Mouse (Mus musculus) ovary, postnatal 10 days (tissue): ENCODE results near the gene Sdcbp2.
"Not testable (repeated sequence)": the region's sequence is repeated elsewhere in the genome, so short reads cannot be mapped to it uniquely, and the experiment has no call there.

ENCODE experiments used
- DNase-seq: peaks from one replicate; pipeline ENCODE4 v3.0.0; 2022; ENCODE audit warnings: low spot score

Gene Sdcbp2

DNA sequence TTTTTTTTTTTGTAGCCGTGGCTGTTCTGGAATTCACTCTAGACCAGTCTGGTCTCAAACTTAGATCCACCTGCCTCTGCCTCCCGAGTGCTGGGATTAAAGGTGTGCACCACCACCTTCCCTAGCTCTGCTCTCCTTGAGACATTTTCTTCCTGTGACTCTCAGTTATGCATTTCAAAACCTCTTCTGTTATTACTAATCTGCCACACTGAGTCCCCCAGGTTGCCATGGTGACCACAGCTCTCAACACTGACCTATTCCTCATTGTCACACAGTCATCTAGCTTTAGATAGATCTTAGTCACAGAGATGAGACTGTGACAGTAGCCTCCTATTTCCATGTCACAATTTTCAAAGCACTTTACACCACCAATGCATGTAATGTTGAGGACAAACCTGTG is 3.0 kb upstream of the Sdcbp2 start:
- DNase-seq = no peak

DNA sequence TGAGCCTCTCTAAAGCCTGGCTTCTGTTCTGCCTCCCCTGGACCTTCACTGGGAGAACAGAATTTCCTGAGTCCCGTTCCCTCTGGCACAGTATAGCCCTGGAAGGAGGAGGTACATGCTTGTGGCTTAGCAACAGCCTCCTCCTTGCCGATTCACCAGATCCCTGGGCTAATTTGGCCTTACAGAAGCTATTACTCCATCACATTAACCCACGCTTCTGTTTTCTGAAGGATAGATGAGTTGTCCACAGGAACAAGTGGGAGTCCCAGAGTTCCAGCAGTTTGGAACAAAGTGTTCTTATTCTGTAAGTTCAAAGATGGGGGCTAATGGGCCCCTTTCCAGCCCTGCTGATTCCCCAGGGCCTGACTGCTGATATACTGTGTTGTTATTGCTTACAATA is 1.2 kb downstream of the Sdcbp2 start:
- no peak for DNase-seq

DNA sequence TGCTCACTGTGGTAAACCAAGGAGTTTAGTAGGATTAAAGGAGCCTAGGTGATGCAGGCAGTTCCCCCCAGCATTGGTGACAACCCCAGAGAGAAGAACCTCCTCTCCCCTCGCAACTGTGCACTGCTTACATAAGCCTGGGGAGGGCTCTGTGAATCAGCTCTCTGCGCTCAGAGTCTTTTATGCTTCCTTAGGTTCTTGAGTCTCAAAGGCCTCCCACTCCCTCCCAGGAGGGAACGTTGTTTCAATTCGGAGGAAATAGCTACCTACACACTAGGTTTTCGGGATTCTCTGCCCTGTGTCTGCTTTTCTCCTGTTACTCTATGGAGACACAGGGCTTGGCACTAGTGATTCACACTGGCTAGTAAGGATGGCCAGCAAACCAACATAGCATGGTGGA is 2.2 kb downstream of the Sdcbp2 start:
- DNase-seq = no peak

DNA sequence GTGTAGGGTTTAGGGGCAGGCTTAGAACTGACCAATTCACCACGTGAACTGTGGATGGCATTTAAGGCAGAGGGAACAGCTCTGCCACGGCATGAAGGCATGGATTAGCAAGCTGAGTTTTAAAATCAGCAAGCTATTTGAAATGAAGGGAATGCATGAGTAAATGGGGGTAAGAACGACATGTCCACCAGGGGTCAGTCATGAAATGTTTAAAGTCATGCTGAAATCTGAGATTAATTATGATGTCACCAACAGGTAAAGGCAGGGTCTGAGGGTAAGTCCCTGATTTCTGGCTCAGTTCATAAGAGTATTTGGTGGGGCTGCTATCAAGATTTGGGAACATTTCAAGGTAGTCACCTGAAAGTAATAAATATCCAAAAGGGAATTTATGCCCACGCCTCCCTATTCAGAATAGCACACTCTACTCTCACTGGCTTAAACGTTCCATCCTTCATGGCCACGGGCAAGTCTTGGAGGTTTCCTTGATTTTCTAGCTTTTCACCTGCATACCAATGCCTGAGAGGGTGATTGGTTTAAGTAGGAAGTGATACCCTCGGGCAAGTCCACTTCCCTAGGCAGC is 2.8 kb downstream of the Sdcbp2 start:
- DNase-seq = no peak

DNA sequence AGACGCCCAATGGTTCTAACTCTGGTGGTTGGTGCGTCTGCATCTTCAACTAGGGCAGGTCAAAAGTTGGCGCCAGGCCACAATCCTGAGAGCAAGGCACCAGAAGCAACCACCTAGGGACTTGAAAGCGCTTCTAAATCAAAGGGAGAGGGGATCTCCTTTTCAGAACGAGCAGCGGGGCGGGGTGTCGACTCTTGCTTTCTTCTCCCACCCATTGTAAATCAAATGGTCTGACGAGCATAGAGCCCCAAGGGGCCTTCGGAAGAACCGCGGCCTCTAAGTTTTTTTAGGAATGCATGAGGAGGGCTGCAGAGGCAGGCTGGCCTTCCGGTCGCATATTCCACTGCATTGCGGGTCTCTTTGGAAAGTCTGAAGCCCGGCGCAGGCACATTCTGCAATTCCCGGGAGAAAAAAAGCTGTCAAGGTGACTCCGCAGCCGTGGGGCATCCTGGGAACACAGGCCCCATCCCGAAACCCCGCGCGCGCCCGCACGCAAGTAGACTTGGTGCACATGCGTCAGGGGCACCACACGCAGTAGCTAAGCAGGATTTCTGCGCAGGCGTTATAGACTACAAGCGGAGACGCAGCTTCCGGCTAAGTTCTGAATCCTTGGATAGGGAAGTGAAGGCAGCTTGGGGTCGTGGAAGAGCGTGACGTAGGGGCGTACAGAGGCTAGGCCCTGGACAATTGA is 3.4 kb downstream of the Sdcbp2 start:
- peak; percentile 48 for DNase-seq

DNA sequence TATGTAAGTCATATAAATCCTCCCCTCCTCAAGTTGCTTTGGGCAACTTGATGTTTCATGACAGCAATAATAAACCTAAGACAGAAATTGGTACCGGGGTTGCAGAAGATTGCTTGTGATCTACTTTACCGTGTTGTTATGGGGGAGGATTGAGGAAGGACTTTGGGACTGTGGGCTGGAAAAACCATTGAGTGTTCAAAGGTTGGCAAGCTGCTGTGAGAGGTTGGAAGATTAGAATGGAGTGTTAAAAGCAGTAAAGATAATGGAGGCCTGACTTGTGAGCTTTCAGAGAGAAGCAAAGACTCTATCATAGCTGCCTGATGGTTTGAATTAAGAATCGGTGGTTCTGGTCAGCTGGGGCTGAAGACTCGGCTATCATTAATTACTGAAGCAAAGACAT is 6.8 kb downstream of the Sdcbp2 start:
- no peak for DNase-seq

DNA sequence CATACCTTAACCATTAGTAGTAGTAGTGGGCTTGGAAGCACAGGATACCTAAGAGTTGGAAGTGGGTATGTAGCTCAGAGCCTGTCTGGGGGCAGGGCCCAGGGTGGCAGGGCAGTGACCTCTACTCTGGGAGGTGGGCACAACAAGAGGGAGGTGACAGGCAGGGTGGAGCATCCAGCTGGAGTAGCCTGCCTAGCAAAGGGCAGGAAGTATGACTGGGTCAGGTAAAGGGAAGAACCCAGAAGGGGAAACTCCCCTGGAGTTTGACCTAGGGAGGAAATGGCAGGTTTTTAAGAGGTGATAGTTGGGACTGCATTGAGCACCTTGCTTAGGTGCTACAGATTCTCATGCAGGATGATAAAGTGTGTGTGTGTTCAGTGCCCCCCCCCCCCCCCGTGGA is 8.5 kb downstream of the Sdcbp2 start:
- DNase-seq = no peak

DNA sequence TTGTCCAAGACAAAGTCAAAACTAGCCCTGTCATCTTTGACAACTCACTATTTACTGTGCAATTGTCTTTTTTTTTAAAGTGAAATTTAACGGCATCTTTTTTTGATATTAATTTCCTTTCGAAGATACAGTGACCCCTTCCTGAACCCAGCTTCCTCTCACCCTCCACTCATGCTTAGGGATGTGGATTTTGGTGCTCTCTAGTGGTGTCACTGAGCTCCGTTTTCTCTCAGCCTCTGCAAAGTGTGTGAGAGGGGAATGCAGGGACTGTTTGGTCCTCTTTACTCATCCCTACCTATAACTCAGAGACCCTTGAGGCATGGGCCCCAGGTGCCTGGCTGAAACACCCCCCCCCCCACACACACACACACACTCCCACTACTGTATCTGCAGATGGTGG is 13.5 kb downstream of the Sdcbp2 start:
- no peak for DNase-seq

DNA sequence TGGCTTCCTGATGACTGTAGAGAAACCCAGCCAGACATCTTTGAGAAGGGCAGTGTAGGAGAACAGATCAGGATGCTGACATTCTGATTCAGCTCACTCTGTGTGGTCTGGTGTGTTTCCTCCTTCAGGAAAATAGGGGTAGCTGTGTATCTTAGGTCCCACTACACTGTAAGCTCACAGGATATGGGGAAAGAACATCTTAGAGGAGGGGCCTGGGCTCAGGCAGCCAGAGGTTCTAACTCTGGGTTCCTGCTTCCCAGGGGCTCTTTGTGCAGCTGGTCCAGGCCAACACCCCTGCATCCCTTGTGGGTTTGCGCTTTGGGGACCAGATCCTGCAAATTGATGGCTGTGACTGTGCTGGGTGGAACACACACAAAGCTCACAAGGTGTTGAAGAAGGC is 14.4 kb downstream of the Sdcbp2 start:
- DNase-seq = no peak

DNA sequence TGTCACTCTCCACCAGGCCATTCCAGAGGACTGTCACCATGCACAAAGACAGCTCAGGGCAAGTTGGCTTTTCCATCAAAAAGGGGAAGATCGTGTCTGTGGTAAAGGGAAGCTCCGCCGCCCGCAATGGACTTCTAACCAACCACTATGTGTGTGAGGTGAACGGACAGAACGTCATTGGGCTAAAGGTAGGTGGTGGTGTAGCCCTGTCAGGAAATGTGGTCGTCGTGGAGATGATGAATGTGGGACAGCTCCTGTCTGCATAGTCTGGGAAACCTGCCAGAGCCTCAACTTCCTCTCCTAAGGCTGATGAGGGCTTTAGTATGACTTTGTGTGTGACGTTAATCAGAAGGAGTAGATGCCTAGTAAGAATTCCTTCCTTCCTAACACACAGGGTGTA is 14.9 kb downstream of the Sdcbp2 start:
- no peak for DNase-seq

DNA sequence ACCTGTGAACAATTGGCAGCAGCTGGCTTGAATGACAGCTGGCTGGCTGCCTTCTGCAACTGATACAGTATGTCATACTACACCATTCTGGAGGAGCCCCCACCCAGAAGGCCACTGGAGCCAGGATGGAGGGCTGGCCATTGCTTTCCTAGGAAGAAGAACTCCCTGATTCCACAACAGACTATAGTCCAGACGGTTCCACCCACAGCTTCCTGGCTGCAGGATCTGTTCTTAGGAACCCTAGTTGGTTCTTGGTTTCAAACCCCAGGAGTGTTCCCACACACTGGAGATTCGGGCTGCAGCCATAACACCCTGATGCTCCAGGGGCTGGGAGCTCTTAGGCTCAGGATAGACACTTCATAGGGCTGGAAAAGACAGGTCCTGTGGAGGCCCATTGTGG is 25.6 kb downstream of the Sdcbp2 start:
- no peak for DNase-seq

DNA sequence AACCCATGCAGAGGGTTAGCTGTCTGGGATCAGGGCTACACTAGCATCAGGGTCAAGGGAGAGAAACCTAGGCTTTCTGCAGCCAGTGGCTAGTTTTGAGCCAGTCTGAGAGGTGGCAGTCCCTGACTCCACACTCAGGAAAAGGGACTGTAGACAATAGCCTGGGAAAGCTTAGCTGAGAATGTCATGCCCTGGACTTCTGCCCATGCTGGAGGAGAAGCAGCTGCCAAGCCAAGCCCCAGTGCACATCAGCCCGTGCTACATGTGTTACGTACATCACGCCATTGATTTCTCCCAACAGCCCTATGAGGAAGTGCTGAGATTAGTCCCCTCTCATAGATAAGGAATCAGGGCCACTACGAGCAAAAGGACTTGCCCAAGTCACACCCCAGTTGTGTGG is 29.7 kb downstream of the Sdcbp2 start:
- no peak for DNase-seq

DNA sequence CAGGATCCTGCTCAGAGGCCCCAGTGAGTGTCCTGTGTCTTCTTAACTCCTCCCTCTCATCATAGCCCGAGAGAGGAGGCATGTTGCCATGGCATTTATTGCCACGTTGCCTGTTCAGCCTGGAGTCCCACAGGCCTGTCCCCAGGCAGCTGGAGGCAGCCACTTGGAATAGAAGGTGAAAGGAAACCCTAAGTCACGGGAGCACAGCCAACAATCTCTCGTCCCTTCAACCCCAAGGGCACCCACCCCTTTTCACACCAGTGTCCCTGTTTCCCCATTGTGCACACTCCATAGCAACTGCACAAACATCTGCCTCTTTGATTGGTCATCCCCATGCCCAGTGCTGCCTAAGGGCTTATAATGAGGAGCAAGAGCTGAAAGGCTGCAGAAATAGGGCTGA is 31.2 kb downstream of the Sdcbp2 start:
- no peak for DNase-seq

DNA sequence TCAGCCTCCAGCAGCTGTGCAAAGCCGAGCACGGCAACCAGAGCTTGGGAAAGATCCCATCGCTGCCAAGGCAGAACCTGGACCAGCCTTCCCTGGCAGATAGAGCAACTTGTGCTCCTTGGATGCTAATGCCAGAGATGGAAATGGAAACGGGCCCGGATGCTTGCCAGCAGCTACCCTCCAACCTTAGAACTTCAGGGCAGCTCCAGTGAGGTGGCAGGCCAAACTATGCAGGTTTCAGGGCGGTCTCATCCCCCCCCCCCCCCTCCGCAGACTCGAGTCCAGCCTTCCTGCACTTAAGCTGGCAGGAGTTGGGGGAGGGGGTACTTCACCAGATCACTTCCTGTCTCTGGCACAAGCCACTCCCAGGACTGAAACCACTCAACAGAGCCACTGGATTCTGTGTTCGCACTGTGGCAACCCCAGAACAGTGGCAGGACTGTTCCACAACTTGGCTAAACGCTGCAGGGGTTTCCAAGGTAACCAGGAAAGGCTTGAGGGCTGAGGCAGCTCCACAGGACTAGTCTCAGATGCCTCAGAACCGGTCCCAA is 33.1 kb downstream of the Sdcbp2 start:
- no peak for DNase-seq

DNA sequence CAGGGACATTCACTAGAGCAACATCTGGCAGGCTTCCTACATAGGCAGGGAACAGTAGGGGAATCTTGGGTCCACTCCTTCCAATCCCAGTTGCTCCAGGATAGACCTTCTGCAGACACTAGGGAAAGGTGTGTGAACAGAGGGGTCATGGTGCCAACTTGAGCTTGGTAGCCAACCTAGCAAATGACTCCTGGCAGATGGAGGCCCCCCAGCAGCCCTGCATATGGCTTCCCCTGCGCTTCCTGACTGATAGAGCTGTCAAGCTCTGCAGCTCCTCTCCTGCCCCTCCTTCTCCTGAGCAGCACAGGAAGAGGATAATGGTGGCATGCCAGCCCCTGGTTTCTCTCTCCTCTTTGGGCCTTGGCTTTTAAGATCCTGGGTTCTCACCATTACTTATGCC is 36.0 kb downstream of the Sdcbp2 start:
- no peak for DNase-seq

DNA sequence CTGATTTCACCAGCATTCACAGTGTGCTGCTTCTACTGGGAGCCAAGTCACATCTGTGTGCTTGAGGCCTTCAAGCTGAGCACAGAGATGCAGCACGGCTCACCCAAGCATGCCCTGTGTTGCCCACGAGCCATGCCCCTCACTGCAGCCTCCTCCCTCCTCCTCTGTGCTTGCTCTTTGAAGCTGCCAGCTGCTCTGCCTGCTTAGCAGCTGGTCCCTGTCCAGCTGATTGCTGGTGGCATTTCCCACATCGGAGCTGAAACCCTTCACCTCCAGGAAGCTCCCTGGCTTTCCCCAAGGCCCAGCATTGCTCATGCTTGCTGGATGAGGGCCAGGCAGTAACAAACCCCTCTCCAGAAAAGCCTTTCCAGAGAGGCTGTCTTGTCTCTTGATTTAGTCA is 37.6 kb downstream of the Sdcbp2 start:
- DNase-seq = no peak

DNA sequence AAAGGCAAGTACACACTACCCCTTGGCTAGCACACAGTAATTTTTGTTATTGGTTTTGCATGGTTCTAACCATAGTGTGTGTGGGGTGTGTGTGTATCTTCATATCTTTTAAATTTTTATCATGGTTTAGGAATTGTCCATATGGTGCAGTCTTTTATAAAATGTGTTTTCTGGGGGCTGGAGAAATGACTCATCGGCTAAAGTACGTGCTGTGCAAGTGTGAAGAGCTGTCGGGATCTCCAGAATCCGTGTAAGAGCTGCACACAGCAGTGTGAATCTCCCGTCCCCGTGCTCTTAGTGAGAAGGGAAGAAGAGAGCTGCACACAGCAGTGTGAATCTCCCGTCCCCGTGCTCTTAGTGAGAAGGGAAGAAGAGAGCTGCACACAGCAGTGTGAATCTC is 43.4 kb downstream of the Sdcbp2 start:
- DNase-seq = not testable (repeated sequence)

DNA sequence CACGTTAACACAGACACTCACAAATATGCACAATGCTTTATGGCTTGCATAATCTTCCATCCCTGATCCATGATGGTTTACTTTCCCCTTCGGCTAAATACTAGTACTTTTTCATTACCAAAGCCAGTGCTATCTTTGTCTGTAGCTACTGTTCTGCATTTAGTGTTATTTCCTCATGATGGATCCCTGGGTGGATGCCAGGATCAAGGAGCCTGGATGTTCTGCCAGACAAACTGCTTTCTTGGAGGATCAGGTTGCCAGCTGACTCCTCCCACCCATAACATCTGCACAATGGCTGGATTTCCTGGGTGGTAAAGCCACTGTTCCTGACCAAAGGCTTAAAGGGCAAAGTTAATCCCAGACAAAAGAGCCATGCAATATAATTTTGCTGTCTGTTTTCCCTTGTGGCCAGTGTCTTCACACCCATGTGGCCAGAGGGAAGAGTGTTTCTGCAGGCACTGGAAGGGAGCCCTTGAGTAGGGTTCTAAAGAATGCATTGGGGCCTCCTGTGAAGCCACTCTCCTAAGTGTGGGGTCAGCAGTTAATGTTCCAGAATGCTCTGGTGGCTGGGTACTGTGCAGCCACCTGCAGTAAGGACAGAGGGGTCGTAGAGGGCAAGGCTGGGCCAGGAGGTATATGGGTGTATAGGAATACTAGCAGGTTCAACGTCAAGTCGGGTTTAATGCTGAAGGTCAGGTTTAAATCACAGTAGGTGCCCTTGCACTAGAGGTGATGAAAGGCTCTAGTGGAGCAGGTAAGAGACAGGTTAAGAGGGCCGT is 44.3 kb downstream of the Sdcbp2 start:
- DNase-seq = no peak

DNA sequence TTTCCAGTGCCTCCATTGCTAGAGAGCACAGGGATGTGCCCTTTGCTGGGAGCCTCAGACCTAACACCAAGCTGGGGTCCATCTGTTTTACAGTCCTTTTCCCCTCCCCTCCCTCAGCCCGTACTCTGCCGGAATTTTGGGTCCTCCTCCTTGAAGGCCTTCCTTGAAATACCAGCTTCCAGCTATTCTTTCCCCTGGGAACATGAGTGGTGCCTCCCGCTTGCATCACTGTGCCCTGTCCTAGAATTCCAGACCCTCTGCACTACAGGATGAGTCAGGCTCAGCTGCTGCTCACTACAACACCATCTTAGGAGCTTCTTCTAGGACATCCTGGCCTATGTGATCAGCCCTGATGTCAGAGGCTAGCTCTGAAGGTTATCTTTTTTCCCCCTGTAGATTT is 51.4 kb downstream of the Sdcbp2 start:
- no peak for DNase-seq

DNA sequence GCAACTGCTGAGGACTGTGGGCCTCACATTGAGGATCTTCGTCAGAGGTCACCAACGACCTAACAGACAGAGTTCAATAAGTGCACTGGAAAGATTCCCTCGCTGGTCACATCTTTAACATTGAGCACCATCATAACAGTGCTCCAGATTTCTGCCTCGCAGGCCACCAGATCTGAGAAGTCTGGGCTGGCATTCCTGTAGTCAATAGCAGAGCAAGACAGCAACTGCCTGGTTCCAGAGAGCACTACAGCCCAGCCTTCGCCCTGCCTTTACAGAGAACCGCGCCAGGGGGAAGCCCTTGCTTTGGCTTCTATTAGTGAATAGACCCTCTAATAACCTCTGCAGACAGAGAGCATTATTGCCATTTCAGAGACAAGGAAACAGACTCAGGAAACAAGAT is 53.9 kb downstream of the Sdcbp2 start:
- no peak for DNase-seq

DNA sequence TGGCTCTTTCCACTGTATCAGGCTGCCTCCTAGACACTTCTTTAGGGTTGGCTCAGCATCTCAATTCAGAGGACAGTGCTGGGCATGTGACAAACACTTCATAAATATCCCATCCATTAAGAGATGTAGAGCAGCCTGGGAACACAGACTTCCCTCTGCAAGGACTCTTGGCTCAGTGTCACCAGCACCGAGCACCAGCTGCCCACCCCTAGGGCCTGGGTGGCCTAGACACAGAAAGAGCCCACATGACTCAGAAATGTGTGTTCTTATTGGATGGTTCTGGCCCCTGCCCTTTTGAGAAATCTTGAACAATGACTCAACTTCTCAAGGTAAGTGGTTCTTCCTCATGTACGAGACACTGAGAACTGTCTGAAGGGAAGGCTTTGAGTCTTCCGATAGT is 55.6 kb downstream of the Sdcbp2 start:
- DNase-seq = no peak

DNA sequence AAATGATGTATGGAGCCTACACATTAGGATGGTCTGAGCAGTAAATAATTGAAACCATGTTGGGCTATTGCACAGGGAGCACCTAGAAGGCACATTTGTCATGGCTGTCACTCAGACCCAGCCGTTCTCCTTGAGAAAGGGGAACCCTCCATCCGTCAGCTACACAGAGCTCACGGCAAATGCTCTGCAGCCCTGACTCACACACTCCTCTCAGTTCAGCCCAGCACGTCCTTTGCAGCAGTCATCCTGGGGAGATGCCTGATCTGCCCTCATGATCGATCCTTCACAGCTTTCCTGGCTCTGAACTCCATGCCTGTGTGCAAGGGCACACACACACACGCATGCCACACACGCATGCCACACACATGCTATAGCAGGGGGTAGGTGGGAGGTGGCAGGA is 56.9 kb downstream of the Sdcbp2 start:
- DNase-seq = no peak

DNA sequence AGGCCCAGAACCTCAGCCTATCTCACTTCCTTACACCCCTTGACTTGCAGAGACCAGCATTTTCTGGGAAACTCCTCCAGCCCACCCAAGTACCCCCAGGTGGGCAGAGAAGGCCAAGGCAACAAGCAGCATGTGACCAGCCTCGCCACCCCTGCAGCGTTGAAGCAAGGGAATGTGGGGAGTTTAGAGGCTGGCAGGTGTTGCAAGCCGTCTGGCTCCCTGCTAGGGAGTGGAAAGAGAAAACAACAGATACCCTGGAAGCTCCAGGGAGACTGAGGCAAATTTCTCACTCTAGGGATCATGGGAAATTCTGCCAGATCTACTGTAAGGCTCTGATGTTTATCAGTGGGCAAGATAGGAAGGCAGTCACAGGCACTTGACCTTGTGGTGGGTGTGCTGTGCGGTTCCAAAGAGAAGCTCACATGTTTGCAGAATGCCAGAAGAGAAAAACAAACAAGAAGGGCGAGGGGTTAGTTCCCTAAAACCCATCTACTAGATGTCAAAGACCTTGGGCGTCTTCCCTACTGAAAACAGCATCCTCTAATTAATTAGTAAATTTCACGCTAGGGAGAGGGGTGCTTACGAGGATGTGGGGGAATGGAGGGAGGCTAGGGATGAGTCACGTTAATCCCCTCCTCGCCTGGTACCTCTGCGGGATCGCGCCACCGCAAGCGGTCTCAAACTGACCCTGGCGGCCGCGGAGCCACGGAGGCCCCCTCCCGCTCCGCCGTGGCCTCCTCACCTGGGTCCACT is 59.2 kb downstream of the Sdcbp2 start:
- no peak for DNase-seq
